29 mouse cellular contexts compared by ENCODE assay signal in genomic region chr16:88569732-88570131, GRCm38 (mm10). TPM values are rescaled to one million over a fixed set of nuclear protein-coding genes. Genes with fewer than 3 reads are reported as not detected.
"Had no signal": no experiment of that assay in that cellular context is flagged by ENCODE, and none has a peak within 500 bp of the region (broad histone marks: within the 10 kb centered on the region; RNA-seq: fewer than 3 reads in every experiment).

No protein-coding gene starts in this region.

- DNase-seq: gastrocnemius, adult 2 months; gastrocnemius, postnatal 10 days; gastrocnemius, postnatal 25 days; heart, adult 18-20 months; heart, postnatal 10 days; heart, postnatal 4 days; kidney, adult 18-20 months; kidney, postnatal 36 days had no signal

- H3K36me3 ChIP-seq: heart, embryonic 10.5 days; heart, embryonic 12.5 days; hindbrain, embryonic 10.5 days; hindbrain, embryonic 12.5 days; limb, embryonic 13.5 days; limb, embryonic 15.5 days; liver, embryonic 12.5 days had no signal

- H3K4me3 ChIP-seq: gastrocnemius, adult 2 months; heart, embryonic 10.5 days; heart, embryonic 12.5 days; hindbrain, embryonic 10.5 days; hindbrain, embryonic 12.5 days; layer of hippocampus, adult 2 months; left cerebral cortex, adult 2 months; limb, embryonic 13.5 days; limb, embryonic 15.5 days; liver, embryonic 12.5 days had no signal

- ATAC-seq: forebrain, embryonic 16.5 days; hindbrain, postnatal 0 days; liver, embryonic 12.5 days had no signal

- H3K4me2 ChIP-seq: heart, embryonic 12.5 days; hindbrain, embryonic 12.5 days; hindbrain, embryonic 14.5 days; limb, embryonic 13.5 days; limb, embryonic 15.5 days; liver, embryonic 12.5 days had no signal

- H3K9me3 ChIP-seq: heart, embryonic 10.5 days; heart, embryonic 12.5 days; hindbrain, embryonic 10.5 days; hindbrain, embryonic 12.5 days; limb, embryonic 13.5 days; limb, embryonic 15.5 days; liver, embryonic 12.5 days had no signal

- H3K4me1 ChIP-seq: heart, embryonic 10.5 days; heart, embryonic 12.5 days; hindbrain, embryonic 10.5 days; hindbrain, embryonic 12.5 days; limb, embryonic 13.5 days; limb, embryonic 15.5 days; liver, embryonic 12.5 days had no signal

- H3K27me3 ChIP-seq: heart, embryonic 12.5 days; hindbrain, embryonic 12.5 days; limb, embryonic 13.5 days; limb, embryonic 15.5 days; liver, embryonic 12.5 days had no signal

- H3K9ac ChIP-seq: heart, embryonic 12.5 days; hindbrain, embryonic 12.5 days; hindbrain, embryonic 14.5 days; limb, embryonic 13.5 days; limb, embryonic 15.5 days; liver, embryonic 12.5 days; liver, embryonic 14.5 days had no signal

- H3K27ac ChIP-seq: gastrocnemius, adult 2 months; heart, embryonic 10.5 days; hindbrain, embryonic 10.5 days; hindbrain, embryonic 12.5 days; hindbrain, embryonic 14.5 days; hindbrain, postnatal 0 days; layer of hippocampus, adult 2 months; left cerebral cortex, adult 2 months; limb, embryonic 13.5 days; limb, embryonic 15.5 days; liver, embryonic 12.5 days; liver, embryonic 14.5 days had no signal

RNA-seq across cellular contexts. Expression of gene Cldn8, which starts 6.7 kb away (rescaled TPM):
- polyA plus RNA-seq: forebrain, embryonic 16.5 days; frontal cortex, adult 2 months; hindbrain, embryonic 14.5 days; hindbrain, postnatal 0 days; liver, embryonic 12.5 days had no signal

RNA-seq across cellular contexts. Expression of gene Krtap24-1, which starts 42.3 kb away (rescaled TPM):
- polyA plus RNA-seq: forebrain, embryonic 16.5 days; frontal cortex, adult 2 months; heart, embryonic 10.5 days; heart, embryonic 12.5 days; heart, embryonic 14.5 days; heart, embryonic 16.5 days; hindbrain, embryonic 10.5 days; hindbrain, embryonic 12.5 days; hindbrain, embryonic 14.5 days; hindbrain, postnatal 0 days; intestine, embryonic 14.5 days; kidney, embryonic 14.5 days; limb, embryonic 11.5 days; limb, embryonic 13.5 days; limb, embryonic 15.5 days; liver, adult 2 months; liver, embryonic 12.5 days; liver, embryonic 14.5 days; liver, embryonic 16.5 days had no signal

RNA-seq across cellular contexts. Expression of gene 2310079G19Rik, which starts 57.7 kb away (rescaled TPM):
- polyA plus RNA-seq: forebrain, embryonic 16.5 days; frontal cortex, adult 2 months; heart, embryonic 10.5 days; heart, embryonic 12.5 days; heart, embryonic 14.5 days; heart, embryonic 16.5 days; hindbrain, embryonic 10.5 days; hindbrain, embryonic 12.5 days; hindbrain, embryonic 14.5 days; hindbrain, postnatal 0 days; intestine, embryonic 14.5 days; kidney, embryonic 14.5 days; limb, embryonic 11.5 days; limb, embryonic 13.5 days; liver, adult 2 months; liver, embryonic 12.5 days; liver, embryonic 14.5 days; liver, embryonic 16.5 days had no signal
